Mouse (Mus musculus) c-Kit-positive CD71-positive TER-119-positive erythroid progenitor cells, embryonic 14.5 days (primary cell): ENCODE data around the gene Gm21454.
"Not testable (repeated sequence)": the region's sequence is repeated elsewhere in the genome, so short reads cannot be mapped to it uniquely, and the experiment has no call there.

Experiments used
- DNase-seq: peaks from one replicate; pipeline ENCODE4 v3.0.0-alpha.2; 2013; ENCODE audit warnings: low spot score

Gm21454 gene

GRCm38 (mm10) chrY:13252091-13252490 is at the start of gene Gm21454, which contains the start of gene Gm21440:
Gm21454 (plus strand) TSS chrY:13252442.
Gm21440 (plus strand) TSS chrY:13252391.
- DNase-seq, result not testable (repeated sequence)

- not testable (repeated sequence) for DNase-seq
Measured at GRCm38 (mm10) chrY:13223828-13224227, 28.4 kb upstream of the Gm21454 start, which contains the start of gene Gm21828. Gm21828 (minus strand) TSS chrY:13223928.

- DNase-seq, result not testable (repeated sequence)
Measured at GRCm38 (mm10) chrY:13348963-13349362, 96.7 kb downstream of the Gm21454 start, which contains the start of gene Gm21725. Gm21725 (minus strand) TSS chrY:13349063.
